7 mouse cellular contexts compared by ENCODE assay signal in the genomic region with DNA sequence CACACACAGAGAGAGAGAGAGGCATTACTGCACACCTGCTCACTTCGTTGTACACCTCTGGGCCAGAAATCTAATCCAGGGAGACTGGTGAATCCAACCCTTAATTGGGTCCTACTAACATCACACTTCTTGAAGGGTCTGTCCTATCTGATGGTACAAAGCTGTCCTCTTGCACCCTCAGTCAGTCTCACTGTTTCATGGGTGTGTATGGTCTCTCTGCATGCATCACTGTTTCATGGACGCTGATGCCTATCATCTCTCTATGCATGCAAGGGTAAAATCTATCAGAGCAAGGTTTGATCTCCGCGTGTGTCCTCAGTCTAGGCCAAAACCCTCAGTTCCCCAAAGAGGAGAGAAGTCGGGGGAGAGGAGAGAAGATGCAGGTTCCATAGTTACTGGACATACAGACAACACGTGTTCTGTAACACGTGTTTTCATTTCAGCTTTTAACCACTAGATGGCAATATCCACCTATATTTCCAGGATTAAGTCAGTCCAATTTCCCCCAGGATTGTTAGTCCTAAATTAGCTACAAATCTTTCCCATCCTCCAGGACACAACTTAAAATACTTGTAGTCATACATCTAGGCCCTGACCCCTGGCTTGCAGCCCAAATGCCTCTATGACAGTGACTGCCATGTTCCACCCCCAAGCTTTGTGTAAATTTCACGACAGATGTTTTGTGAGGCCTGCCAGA. TPM values are rescaled to one million over a fixed set of nuclear protein-coding genes. Genes with fewer than 3 reads are reported as not detected.
DNase-seq lines count a peak whose midpoint lies in the region; ATAC-seq and TF ChIP-seq lines count a peak whose summit lies in the region.

No protein-coding gene starts in this region.

- DNase-seq in A20 (ENCODE audit: low read depth, low spot score) = peak; percentile 66
- peak; percentile 69 for DNase-seq in CD4-positive, CD25-positive, alpha-beta regulatory T cell, adult 2 months (ENCODE audit: low read depth, low spot score)
- peak; percentile 15 to 17 for DNase-seq in cerebellum, postnatal 25 days
- DNase-seq in left cerebral cortex, postnatal 10 days (ENCODE audit: extremely low spot score in 1 of 2, low spot score in 2 of 2) = peak; percentile 64 to 80

- intact Hi-C loops in left cerebral cortex, postnatal 10 days (cut with DNase I) = loop anchor here (2.0 to 5.0 kb wide), 2 partner anchors 76 to 183 kb away; no protein-coding TSS in a partner anchor

- H3K79me2 ChIP-seq in myocyte (ENCODE audit: control insufficient read depth, insufficient read depth) = no peaks in the 10 kb centered on the region

- no peak overlapping the region for H3K4me2 ChIP-seq in myocyte (ENCODE audit: low read depth)

- H3K27me3 ChIP-seq in myocyte (ENCODE audit: control insufficient read depth, insufficient read depth, insufficient read length) = no peaks in the 10 kb centered on the region

- ATAC-seq in hematopoietic stem cell, adult 5-6 weeks (replicated peaks in 1 of 2; ENCODE audit: insufficient read depth in 1 of 2, low FRiP score in 2 of 2, low TSS enrichment in 1 of 2, low read depth in 1 of 2, poor library complexity in 2 of 2, severe bottlenecking in 2 of 2) = peak; percentile 46 to 51; a peak in 2 of 4 replicates
- no peak; the same call in 1 of the 2 replicates for ATAC-seq in erythroblast, adult 5-6 weeks (replicated peaks; ENCODE audit: low FRiP score, poor library complexity, severe bottlenecking)

- H3ac ChIP-seq in myocyte (ENCODE audit: control insufficient read depth, insufficient read length) = no peak overlapping the region

- no peak overlapping the region for H3K4me3 ChIP-seq in myocyte

- TF ChIP-seq POLR2A in myocyte (IDR thresholded peaks at IDR 0.05; ENCODE audit: insufficient read length, low read depth) = no peak

- no peaks in the 10 kb centered on the region for H3K36me3 ChIP-seq in myocyte (ENCODE audit: control insufficient read depth, insufficient read depth)

TF ChIP-seq in myocyte, 11 proteins besides CTCF, POLR2A, EP300 and RAD21:
- no peak for TF ChIP-seq E2F4 (IDR thresholded peaks at IDR 0.05; ENCODE audit: insufficient read depth)
- TF ChIP-seq CEBPB (IDR thresholded peaks at IDR 0.05; ENCODE audit: insufficient read depth, poor library complexity, severe bottlenecking) = no peak
- no peak for TF ChIP-seq SRF (IDR thresholded peaks at IDR 0.05; ENCODE audit: control insufficient read depth, insufficient read length, low read depth)
- TF ChIP-seq POLR2AphosphoS2 (IDR thresholded peaks at IDR 0.05; ENCODE audit: insufficient read length, low read depth) = no peak
- TF ChIP-seq MYOG (IDR thresholded peaks at IDR 0.05; ENCODE audit: control insufficient read depth in 1 of 3, insufficient read depth in 1 of 3, insufficient read length in 2 of 3, low read depth in 2 of 3) = no peak
- no peak for TF ChIP-seq TCF12 (IDR thresholded peaks at IDR 0.05; ENCODE audit: insufficient read depth, poor library complexity, severe bottlenecking)
- no peak for TF ChIP-seq TCF3 (IDR thresholded peaks at IDR 0.05; ENCODE audit: insufficient read length, low read depth)
- TF ChIP-seq USF1 (IDR thresholded peaks at IDR 0.05; ENCODE audit: low read depth) = peak; percentile 81
- TF ChIP-seq MAX (IDR thresholded peaks at IDR 0.05; ENCODE audit: low read depth) = peak; percentile 62
- TF ChIP-seq REST (IDR thresholded peaks at IDR 0.05; ENCODE audit: insufficient read depth, insufficient read length) = no peak

RNA-seq across cellular contexts. Expression of a gene that starts 22.2 kb away (rescaled TPM):
- total RNA-seq in hematopoietic stem cell, adult 5-6 weeks (2017) = 37.3 and 43.8 TPM in 2 replicates
- 1 to 10 TPM; 1.5 to 3.6 TPM for total RNA-seq in left cerebral cortex, postnatal 10 days (2021)
- polyA plus RNA-seq in myocyte (2012; fragmentation: generic; extraction: Trizol) = 8.2 TPM
- 23.6 and 31.3 TPM in 2 replicates for total RNA-seq in erythroblast, adult 5-6 weeks (2015; ENCODE audit: low replicate concordance)
- total RNA-seq in erythroblast, adult 5-6 weeks (2017; ENCODE audit: low replicate concordance) = 22.5 and 31.5 TPM in 2 replicates

RNA-seq across cellular contexts. Expression of a gene that starts 25.9 kb away (rescaled TPM):
- total RNA-seq in hematopoietic stem cell, adult 5-6 weeks (2017) = 4.7 and 5.3 TPM in 2 replicates
- not detected for total RNA-seq in left cerebral cortex, postnatal 10 days (2021)
- polyA plus RNA-seq in myocyte (2012; fragmentation: generic; extraction: Trizol) = 10.4 TPM
- total RNA-seq in erythroblast, adult 5-6 weeks (2015; ENCODE audit: low replicate concordance) = 12.3 TPM in 1 of 2 replicates, not detected in the other
- total RNA-seq in erythroblast, adult 5-6 weeks (2017; ENCODE audit: low replicate concordance) = 5.9 TPM in 1 of 2 replicates, not detected in the other

RNA-seq across cellular contexts. Expression of a gene that starts 34.3 kb away (rescaled TPM):
- total RNA-seq in hematopoietic stem cell, adult 5-6 weeks (2017) = not detected in 2 replicates
- total RNA-seq in left cerebral cortex, postnatal 10 days (2021) = not detected
- 0.04 TPM for polyA plus RNA-seq in myocyte (2012; fragmentation: generic; extraction: Trizol)
- total RNA-seq in erythroblast, adult 5-6 weeks (2015; ENCODE audit: low replicate concordance) = not detected in 2 replicates
- not detected in 2 replicates for total RNA-seq in erythroblast, adult 5-6 weeks (2017; ENCODE audit: low replicate concordance)

RNA-seq across cellular contexts. Expression of a gene that starts 36.7 kb away (rescaled TPM):
- total RNA-seq in hematopoietic stem cell, adult 5-6 weeks (2017) = 6.3 and 33.4 TPM in 2 replicates
- 1 to 10 TPM in 1 of 2 experiments, under 1 TPM in 1; 0.97 to 1.6 TPM for total RNA-seq in left cerebral cortex, postnatal 10 days (2021)
- polyA plus RNA-seq in myocyte (2012; fragmentation: generic; extraction: Trizol) = 0.04 TPM
- total RNA-seq in erythroblast, adult 5-6 weeks (2015; ENCODE audit: low replicate concordance) = 95.3 and 103 TPM in 2 replicates
- total RNA-seq in erythroblast, adult 5-6 weeks (2017; ENCODE audit: low replicate concordance) = 52.1 and 61.0 TPM in 2 replicates

Comparison
In these comparisons a context has a peak if more than half of its experiments do, and no peak if none do; other contexts are left out.
1. DNase-seq: peak in every context shown above with its lines; median percentile 72 in left cerebral cortex, postnatal 10 days; 69 in CD4-positive, CD25-positive, alpha-beta regulatory T cell, adult 2 months; 66 in A20; 16 in cerebellum, postnatal 25 days.